Mouse (Mus musculus) forebrain, embryonic 14.5 days (tissue): ENCODE results near the gene T2. TPM values are rescaled to one million over a fixed set of nuclear protein-coding genes. Genes with fewer than 3 reads are reported as not detected.

ENCODE experiments used
- ATAC-seq: fragments of 200-750 bp; cut with Nextera tagmentation; 2 replicates; pipeline ENCODE4 v1.8.0; 2017; ENCODE audit warnings: mild to moderate bottlenecking, moderate library complexity
- DNase-seq: peaks from one replicate; pipeline ENCODE4 v3.0.0-alpha.2; 2015; ENCODE audit warnings: low spot score
- H3K27ac ChIP-seq: fragments of 300-500 bp; sonication (generic); 2 replicates; pipeline ENCODE4 v1.5.1; 2014; ENCODE audit warnings: low read depth, mild to moderate bottlenecking, control low read depth, low read length, moderate library complexity
- H3K27me3 ChIP-seq: fragments of 300-500 bp; sonication (generic); replicated peaks from 2 replicates; pipeline ENCODE4 v1.6.1; 2014; ENCODE audit warnings: low read length, control low read depth, mixed read lengths; ENCODE audit not compliant: control insufficient read depth, insufficient read depth
- H3K36me3 ChIP-seq: fragments of 300-500 bp; sonication (generic); 2 replicates; pipeline ENCODE4 v1.6.1; 2014; ENCODE audit warnings: low read length, control low read depth; ENCODE audit not compliant: control insufficient read depth, insufficient read depth
- H3K4me1 ChIP-seq: fragments of 300-500 bp; sonication (generic); 2 replicates; pipeline ENCODE4 v1.6.1; 2014; ENCODE audit warnings: antibody characterized with exemption, low read length, control low read depth; ENCODE audit not compliant: control insufficient read depth, insufficient read depth
- H3K4me2 ChIP-seq: fragments of 300-500 bp; sonication (generic); 2 replicates; pipeline ENCODE4 v1.6.1; 2014; ENCODE audit warnings: mild to moderate bottlenecking, control low read depth, low read length
- H3K4me3 ChIP-seq: fragments of 300-500 bp; sonication (generic); 2 replicates; pipeline ENCODE4 v1.5.1; 2014; ENCODE audit warnings: low read depth, low read length, control low read depth
- H3K9ac ChIP-seq: fragments of 300-500 bp; sonication (generic); 2 replicates; pipeline ENCODE4 v1.6.1; 2014; ENCODE audit warnings: mild to moderate bottlenecking, low read length, control low read depth, moderate library complexity
- H3K9me3 ChIP-seq: fragments of 300-500 bp; sonication (generic); replicated peaks from 2 replicates; pipeline ENCODE4 v1.6.1; 2016; ENCODE audit warnings: low read length, control low read depth, mixed read lengths; ENCODE audit not compliant: control insufficient read depth
- WGBS: fragments of 180-500 bp; shearing (Covaris S2); extraction: QIAGEN DNeasy Blood & Tissue Kit; methylation state at CpG from one replicate; pipeline ENCODE4 v1.1.7; 2014; 5-methylcytosine and 5-hydroxymethylcytosine counted together
- polyA plus RNA-seq: library from polyadenylated mRNA; unstranded; fragments of >200 nt; fragmentation: Nextera tagmentation; extraction: Ambion mirVana; gene quantifications from 2 replicates; pipeline ENCODE4 v1.2.1, GENCODE M21; 2014

The T2 gene
- polyA plus RNA-seq, 1 experiment from 2014 or later: 0.51 TPM

DNA sequence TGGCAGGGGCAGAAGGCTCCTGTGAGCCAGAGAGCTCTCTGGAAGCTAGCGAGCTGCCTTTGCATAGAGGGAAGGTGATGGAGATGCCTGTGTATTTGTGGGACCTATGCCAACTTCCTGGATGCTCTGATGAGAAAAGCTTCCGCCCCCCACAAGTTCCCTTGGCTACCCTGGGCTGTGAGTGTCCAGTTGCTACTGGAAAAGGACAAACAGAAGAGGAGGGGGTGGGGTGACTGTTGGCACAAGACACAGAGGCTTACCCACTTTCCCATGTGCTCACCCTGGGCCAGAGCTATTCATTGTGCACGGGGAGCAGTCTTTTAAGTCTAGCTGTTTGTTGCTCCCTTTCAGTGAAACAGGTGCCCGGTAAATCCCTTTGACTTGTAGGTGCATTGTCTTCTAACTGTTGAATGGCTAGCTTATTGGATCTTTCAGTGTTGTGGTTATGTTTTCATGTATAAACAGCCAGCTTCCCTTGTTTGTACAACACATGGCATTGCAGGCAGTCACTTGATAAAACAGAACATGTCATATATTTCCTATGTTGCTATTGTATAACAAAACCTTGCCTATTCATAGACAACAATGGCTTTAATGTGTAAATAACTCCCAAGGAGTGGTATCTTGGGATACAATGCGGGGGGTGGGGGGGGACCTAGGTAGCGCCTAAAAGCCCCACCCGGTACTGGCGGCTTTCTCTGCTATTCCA, 16.0 kb upstream of the T2 start:
- peak; percentile 57 for DNase-seq
- WGBS: 6% methylated on average over 8 of the region's 8 CpGs

DNA sequence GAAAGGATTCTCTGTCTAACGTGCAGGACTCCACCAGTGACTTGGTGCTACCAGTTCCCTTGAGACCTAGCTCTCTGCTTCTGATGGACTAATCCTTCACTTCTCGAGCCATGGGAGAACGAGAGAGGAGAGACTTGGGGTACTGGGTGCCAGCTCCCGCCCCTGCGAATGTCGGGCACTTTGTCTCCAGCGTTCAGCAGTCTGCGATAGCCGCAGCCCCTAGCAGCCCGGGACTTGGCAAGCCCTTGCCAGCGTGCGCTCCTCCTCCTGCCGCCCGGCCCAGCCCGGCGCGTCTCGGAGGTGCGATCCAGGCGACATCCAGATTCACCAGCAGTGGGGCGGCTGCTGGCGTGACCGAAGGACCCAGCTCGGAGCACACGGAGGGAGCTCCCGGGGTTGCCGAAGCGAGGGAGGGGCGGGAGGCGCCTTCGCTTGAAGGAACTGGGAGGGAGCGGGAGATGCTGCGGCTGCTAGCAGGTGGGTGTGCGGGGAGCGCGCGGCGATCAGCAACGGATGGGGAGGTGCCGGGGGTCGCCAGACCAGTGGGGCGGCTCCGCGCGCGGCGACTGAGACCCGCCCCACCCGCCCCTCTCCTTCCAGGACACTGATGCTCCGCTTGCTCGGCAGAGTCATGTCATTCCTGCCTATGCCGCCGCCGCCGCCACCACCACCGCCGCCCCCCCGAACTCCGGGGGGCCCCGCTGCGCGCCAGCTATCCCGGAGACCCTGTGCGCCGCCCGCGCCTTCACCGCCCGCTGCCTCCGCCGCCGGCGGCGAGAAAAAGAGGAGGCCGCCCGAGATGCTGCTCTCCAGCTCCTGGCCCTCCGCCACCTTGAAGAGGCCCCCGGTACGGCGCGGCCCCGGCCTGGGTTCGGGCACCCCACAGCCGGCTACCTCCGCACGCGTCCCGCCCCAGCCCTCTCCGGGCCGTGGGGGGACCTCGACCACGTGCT, 15.1 kb upstream of the T2 start:
- ATAC-seq (peak; percentile 80), DNase-seq (peak; percentile 76)
- H3K4me1 ChIP-seq: peaks cover 14% of the 10 kb centered on the region
- peak overlapping the region; percentile 86 for H3K27ac ChIP-seq
- peak overlapping the region; percentile 97 for H3K4me2 ChIP-seq
- H3K36me3 ChIP-seq: no peaks in the 10 kb centered on the region
- H3K27me3 ChIP-seq: peaks cover 5% of the 10 kb centered on the region; the same call in 1 of the 2 replicates
- peak overlapping the region; percentile 89 for H3K9ac ChIP-seq
- H3K9me3 ChIP-seq: no peaks in the 10 kb centered on the region
- peak overlapping the region; percentile 61 for H3K4me3 ChIP-seq
- WGBS: under 1% methylated on average over 60 of the region's 92 CpGs

More for the DNA sequence above, 16.0 kb upstream of the T2 start:
- peaks cover 14% of the 10 kb centered on the region for H3K4me1 ChIP-seq
- H3K36me3 ChIP-seq: no peaks in the 10 kb centered on the region
- H3K9ac ChIP-seq: peak overlapping the region; percentile 89
- no peak for ATAC-seq
- peak overlapping the region; percentile 86 for H3K27ac ChIP-seq
- no peaks in the 10 kb centered on the region for H3K9me3 ChIP-seq
- peak overlapping the region; percentile 61 for H3K4me3 ChIP-seq
- peak overlapping the region; percentile 97 for H3K4me2 ChIP-seq
- peaks cover 5% of the 10 kb centered on the region; the same call in 1 of the 2 replicates for H3K27me3 ChIP-seq

DNA sequence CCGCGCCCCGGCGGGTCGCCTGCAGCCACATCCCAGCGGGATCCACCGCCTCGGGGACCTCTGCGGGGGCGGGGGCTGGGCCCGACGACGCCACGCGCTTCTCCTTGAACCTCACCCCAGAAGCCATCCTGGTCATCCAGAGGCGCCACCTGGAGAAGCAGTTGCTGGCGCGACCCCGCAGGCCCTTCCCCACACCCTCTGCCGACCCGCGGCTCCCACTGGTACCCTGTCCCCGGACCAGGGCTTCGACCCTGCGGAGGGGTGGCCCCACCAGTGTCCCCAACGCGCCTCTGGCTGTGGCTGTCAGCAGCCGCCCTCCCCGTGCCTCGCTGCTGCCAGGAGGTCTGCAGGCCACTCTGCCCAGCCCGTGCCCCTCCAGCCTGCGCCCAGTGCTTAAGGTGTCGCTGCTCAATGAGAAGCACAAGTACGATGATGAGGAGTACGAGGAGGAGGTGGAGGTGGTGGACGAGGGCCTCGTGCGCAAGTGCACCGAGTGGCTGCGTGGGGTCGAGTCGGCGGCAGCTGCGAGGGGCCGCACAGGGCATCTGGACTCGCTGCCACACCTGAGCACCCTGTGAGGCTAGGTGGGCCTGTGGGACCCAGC, 14.3 kb upstream of the T2 start:
- WGBS: 9% methylated on average over 43 of the region's 46 CpGs
- Histone ChIP-seq H3K4me2 (peak overlapping the region; percentile 97), H3K4me3 (peak overlapping the region; percentile 61), H3K27me3 (peaks cover 5% of the 10 kb centered on the region; the same call in 1 of the 2 replicates), H3K27ac (peak overlapping the region; percentile 86; the same call in 1 of the 2 replicates), H3K9me3 (no peaks in the 10 kb centered on the region), H3K36me3 (no peaks in the 10 kb centered on the region), H3K4me1 (peaks cover 14% of the 10 kb centered on the region), H3K9ac (peak overlapping the region; percentile 89)
- peak; percentile 27 for ATAC-seq
- no peak for DNase-seq

DNA sequence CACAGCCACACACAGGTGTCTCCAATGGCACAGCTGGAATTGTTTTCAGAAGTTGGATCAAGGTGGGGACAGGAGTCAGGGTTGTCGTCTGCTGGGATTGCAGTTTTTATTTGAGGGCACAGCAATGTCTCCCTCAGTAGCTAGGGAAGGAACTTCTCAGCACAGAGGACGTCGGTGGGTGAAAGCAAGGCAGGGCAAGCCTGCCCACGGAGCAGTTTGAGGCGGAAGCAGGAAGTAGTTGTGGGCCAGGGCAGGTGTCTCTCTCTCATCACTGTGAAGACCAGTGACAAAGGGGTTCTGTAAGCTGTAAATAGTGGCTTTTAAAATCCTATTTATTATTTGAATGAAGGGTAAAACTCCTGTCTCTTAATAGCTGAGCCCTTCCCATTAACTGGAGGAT, 13.1 kb upstream of the T2 start:
- Histone ChIP-seq H3K4me3 (no peak overlapping the region), H3K27me3 (peaks cover 5% of the 10 kb centered on the region; the same call in 1 of the 2 replicates), H3K4me2 (peak overlapping the region; percentile 97), H3K36me3 (no peaks in the 10 kb centered on the region), H3K9ac (no peak overlapping the region), H3K27ac (no peak overlapping the region), H3K4me1 (peaks cover 14% of the 10 kb centered on the region), H3K9me3 (no peaks in the 10 kb centered on the region)
- DNase-seq (no peak), ATAC-seq (no peak)
- 42% methylated on average over 5 of the region's 5 CpGs for WGBS

DNA sequence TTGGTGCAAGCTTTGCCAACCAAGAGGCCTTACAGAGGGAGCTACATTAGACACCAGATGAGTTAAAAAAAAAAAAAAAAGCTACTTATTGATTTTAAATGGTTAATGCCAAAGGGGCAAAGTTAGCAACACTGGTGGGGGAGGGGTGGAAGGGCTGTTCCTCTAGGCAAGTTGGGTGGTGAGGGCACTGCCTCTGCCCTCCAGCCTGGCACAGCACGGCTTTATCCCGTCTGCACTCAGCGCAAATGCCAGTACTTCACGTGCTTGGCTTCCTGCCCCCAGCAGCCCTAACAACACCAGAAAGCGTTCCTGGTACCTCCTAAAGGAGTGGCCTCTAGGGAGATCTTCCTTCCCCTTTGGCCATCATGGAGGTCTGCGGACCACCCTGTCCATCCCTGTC, 12.4 kb upstream of the T2 start:
- H3K4me2 ChIP-seq: no peak overlapping the region
- no peak for DNase-seq

DNA sequence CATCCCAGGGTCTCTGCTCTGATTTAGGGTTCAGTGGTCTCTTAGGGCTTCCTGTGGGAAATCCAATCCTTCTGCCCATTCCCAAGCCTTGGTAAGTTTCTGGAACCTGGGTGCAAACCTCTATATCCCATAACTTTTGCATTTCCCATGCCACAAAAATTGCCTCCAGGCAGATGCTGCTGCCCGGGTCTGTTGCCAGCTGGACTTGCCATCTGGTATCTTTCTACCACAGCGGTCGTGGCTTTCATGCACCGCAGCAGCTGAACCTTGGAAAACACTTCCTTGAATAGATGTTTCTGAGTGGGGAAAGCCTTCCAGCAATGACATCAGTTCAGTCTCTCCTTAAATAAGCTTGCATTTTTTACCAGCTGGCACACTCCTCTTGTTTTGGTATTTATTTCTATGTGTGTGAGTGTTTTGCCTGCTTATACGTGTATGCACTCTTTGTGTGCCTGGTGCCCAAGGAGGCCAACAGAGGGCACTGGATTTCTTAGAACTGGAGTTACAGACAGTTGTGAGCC, 8.0 kb upstream of the T2 start:
- H3K36me3 ChIP-seq: no peaks in the 10 kb centered on the region
- no peak overlapping the region for H3K27ac ChIP-seq
- H3K9ac ChIP-seq: no peak overlapping the region
- no peaks in the 10 kb centered on the region for H3K27me3 ChIP-seq
- WGBS: 60% methylated on average over 5 of the region's 5 CpGs
- H3K9me3 ChIP-seq: no peaks in the 10 kb centered on the region
- no peak for ATAC-seq
- no peak overlapping the region for H3K4me2 ChIP-seq
- H3K4me1 ChIP-seq: no peaks in the 10 kb centered on the region
- peak; percentile 48 for DNase-seq
- no peak overlapping the region for H3K4me3 ChIP-seq

More for the DNA sequence above, 12.4 kb upstream of the T2 start:
- Histone ChIP-seq H3K4me3 (no peak overlapping the region), H3K27me3 (peaks cover 5% of the 10 kb centered on the region; the same call in 1 of the 2 replicates), H3K27ac (no peak overlapping the region), H3K9ac (no peak overlapping the region), H3K4me1 (peaks cover 14% of the 10 kb centered on the region), H3K36me3 (no peaks in the 10 kb centered on the region), H3K9me3 (no peaks in the 10 kb centered on the region)
- no peak for ATAC-seq
- 69% methylated on average over 6 of the region's 6 CpGs for WGBS

DNA sequence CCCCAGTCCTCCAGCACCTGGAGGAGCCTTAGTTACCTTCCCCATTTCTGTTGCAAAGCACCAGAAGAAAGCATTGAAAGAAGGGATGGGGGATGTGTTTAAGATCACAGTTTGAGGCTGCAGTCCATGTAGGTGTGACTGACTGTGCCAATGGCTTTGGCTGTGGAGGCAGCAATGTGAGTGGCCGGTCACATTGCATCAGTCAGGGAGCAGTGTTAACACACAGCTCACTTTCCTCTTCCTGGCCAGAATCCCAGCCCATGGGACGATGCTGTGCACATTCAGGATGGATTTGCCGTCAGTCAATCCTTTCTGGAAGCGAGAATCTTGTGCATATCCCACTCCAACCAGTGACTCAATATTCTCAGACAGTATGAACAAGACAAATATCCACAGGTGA, 6.9 kb upstream of the T2 start:
- Histone ChIP-seq H3K27ac (no peak overlapping the region), H3K9me3 (no peaks in the 10 kb centered on the region), H3K4me2 (no peak overlapping the region), H3K4me1 (no peaks in the 10 kb centered on the region), H3K36me3 (no peaks in the 10 kb centered on the region), H3K4me3 (no peak overlapping the region), H3K27me3 (no peaks in the 10 kb centered on the region), H3K9ac (no peak overlapping the region)
- no peak for DNase-seq
- WGBS: 90% methylated on average over 4 of the region's 4 CpGs
- ATAC-seq: no peak

DNA sequence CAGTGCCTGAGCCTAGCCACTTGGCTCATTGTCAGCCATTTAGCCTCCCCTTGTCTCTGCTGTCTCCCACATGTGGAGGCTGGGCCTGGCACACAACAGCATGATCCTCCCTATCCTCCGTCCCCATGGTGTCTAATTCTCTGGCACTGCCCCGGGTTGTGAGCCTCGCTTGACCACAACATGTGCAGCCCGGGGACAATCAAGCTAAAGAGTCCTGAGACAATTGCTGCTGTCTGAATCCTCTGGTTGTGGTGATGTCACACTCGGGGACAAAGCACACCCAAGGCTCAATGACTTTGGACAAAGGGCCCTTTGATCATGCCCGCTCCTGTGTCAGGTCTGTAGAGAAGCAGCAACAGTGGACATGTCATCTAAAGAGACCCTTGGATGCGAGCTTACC, 4.7 kb upstream of the T2 start:
- no peak for ATAC-seq
- Histone ChIP-seq H3K4me3 (no peak overlapping the region), H3K36me3 (no peaks in the 10 kb centered on the region), H3K4me2 (no peak overlapping the region), H3K4me1 (no peaks in the 10 kb centered on the region), H3K27me3 (no peaks in the 10 kb centered on the region), H3K9ac (no peak overlapping the region), H3K27ac (no peak overlapping the region), H3K9me3 (no peaks in the 10 kb centered on the region)
- DNase-seq: no peak
- WGBS: 29% methylated on average over 7 of the region's 7 CpGs
